Comparison of ENCODE assay signal across 8 mouse cellular contexts in the genomic region with DNA sequence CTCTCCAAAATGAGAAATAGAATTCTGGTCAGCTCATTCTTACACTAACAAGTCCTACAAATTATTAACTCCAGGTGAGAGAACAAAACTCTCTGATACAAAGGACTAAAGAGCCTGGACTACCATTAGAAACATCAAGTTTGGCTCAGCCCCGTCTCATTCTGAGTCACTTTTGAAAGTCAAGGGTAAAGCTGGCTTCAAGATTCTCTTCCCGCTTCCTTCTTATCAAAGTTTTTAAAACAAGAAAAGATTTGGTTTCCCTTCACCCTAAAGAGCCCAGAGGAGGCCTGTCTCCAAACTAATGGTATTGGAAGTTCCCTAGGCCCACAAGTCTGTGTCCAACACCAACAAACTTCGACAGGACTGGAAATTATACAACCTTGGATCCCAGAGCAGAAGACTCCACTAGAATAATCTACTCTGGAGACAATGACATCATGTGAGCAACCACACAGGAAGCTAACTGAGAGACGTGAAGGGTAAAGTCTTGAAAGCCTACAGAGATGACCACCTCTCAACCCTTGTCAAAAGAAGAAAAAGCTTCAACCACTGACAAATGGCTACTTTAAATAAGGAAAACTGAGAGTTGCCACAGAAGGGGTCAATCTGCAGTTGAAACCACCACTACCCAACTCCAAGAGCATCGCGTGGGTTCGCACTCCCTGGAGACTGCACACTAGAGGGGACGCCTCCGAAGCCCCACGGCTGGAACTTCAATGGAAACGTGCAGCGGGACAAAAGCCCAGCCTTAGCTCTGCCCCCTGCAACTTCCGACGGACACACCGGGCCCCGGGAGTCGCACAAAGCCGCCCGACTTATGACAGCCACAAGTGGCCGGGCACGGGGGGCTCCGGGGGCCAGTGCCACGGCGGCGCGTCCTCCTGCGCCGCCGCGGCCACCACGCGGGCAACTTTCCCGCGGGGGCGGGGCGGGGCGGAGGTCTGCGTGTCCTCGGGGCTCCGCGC. TPM values are rescaled to one million over a fixed set of nuclear protein-coding genes. Genes with fewer than 3 reads are reported as not detected.
DNase-seq lines count a peak whose midpoint lies in the region; ATAC-seq lines count a peak whose summit lies in the region.

No protein-coding gene starts in this region.

- H3K4me3 ChIP-seq in forebrain, embryonic 11.5 days (ENCODE audit: low read depth, low read length): peak overlapping the region; percentile 87
- peak overlapping the region; percentile 78 for H3K4me3 ChIP-seq in limb, embryonic 12.5 days (replicated peaks)
- peak overlapping the region; percentile 78 for H3K4me3 ChIP-seq in neural tube, embryonic 15.5 days (replicated peaks)

- no peaks in the 10 kb centered on the region for H3K9me3 ChIP-seq in forebrain, embryonic 11.5 days (ENCODE audit: control insufficient read depth, low read length)
- peaks cover 13% of the 10 kb centered on the region for H3K9me3 ChIP-seq in limb, embryonic 12.5 days
- H3K9me3 ChIP-seq in neural tube, embryonic 15.5 days (replicated peaks): no peaks in the 10 kb centered on the region; the same call in 1 of the 2 replicates

- peak; percentile 56 for ATAC-seq in CD4-positive, CD25-positive, alpha-beta regulatory T cell, adult 4 months
- peak; percentile 37 for ATAC-seq in forebrain, embryonic 11.5 days (replicated peaks; ENCODE audit: low FRiP score)
- ATAC-seq in limb, embryonic 12.5 days (ENCODE audit: insufficient number of reproducible peaks, insufficient read depth, low FRiP score, low TSS enrichment, low read depth): no peak
- ATAC-seq in neural tube, embryonic 15.5 days (ENCODE audit: low FRiP score): peak; percentile 34

- H3K27me3 ChIP-seq in forebrain, embryonic 11.5 days (ENCODE audit: control insufficient read depth, insufficient read depth, low read length): no peaks in the 10 kb centered on the region
- H3K27me3 ChIP-seq in limb, embryonic 12.5 days: no peaks in the 10 kb centered on the region
- H3K27me3 ChIP-seq in neural tube, embryonic 15.5 days (replicated peaks): no peaks in the 10 kb centered on the region

- 11% methylated on average over 40 of the region's 41 CpGs for WGBS in forebrain, embryonic 11.5 days
- 36% methylated on average over 41 of the region's 41 CpGs for WGBS in limb, embryonic 12.5 days
- 14% methylated on average over 40 of the region's 41 CpGs for WGBS in neural tube, embryonic 15.5 days

- H3K4me1 ChIP-seq in forebrain, embryonic 11.5 days (replicated peaks; ENCODE audit: control insufficient read depth, insufficient read depth, low read length): peaks cover 7% of the 10 kb centered on the region; the same call in 1 of the 2 replicates
- H3K4me1 ChIP-seq in limb, embryonic 12.5 days (replicated peaks): peaks cover 36% of the 10 kb centered on the region
- H3K4me1 ChIP-seq in neural tube, embryonic 15.5 days: peaks cover 32% of the 10 kb centered on the region

- peak; percentile 26 for DNase-seq in embryo, embryonic 10 days (ENCODE audit: low spot score)
- DNase-seq in embryo, embryonic 10.5 days (ENCODE audit: low spot score): no peak
- peak; percentile 65 for DNase-seq in forebrain, embryonic 11.5 days (ENCODE audit: low spot score)
- DNase-seq in thymus, postnatal 36 days: no peak
- DNase-seq in spleen, postnatal 10 days (ENCODE audit: low spot score in 2 of 2): no peak

- no peaks in the 10 kb centered on the region for H3K36me3 ChIP-seq in forebrain, embryonic 11.5 days (ENCODE audit: control insufficient read depth, insufficient read depth, low read length)
- peaks cover 58% of the 10 kb centered on the region for H3K36me3 ChIP-seq in limb, embryonic 12.5 days
- H3K36me3 ChIP-seq in neural tube, embryonic 15.5 days: no peaks in the 10 kb centered on the region

- peak overlapping the region; percentile 87 for H3K9ac ChIP-seq in forebrain, embryonic 11.5 days (ENCODE audit: low read length)
- peak overlapping the region; percentile 92 for H3K9ac ChIP-seq in limb, embryonic 12.5 days (replicated peaks)
- H3K9ac ChIP-seq in neural tube, embryonic 15.5 days (replicated peaks): peak overlapping the region; percentile 77

- H3K27ac ChIP-seq in forebrain, embryonic 11.5 days (ENCODE audit: low read depth, low read length): no peak overlapping the region; the same call in 1 of the 2 replicates
- H3K27ac ChIP-seq in limb, embryonic 12.5 days: peak overlapping the region; percentile 87
- peak overlapping the region; percentile 80 for H3K27ac ChIP-seq in neural tube, embryonic 15.5 days (replicated peaks)

- peak overlapping the region; percentile 88 for H3K4me2 ChIP-seq in forebrain, embryonic 11.5 days (ENCODE audit: low read depth, low read length, severe bottlenecking)
- H3K4me2 ChIP-seq in limb, embryonic 12.5 days: peak overlapping the region; percentile 57
- peak overlapping the region; percentile 68 for H3K4me2 ChIP-seq in neural tube, embryonic 15.5 days

RNA-seq across cellular contexts. Expression of gene Igf2r, which starts 0.8 kb away (rescaled TPM):
- 10 to 100 TPM; 45.2 to 46.1 TPM for polyA plus RNA-seq in CD4-positive, CD25-positive, alpha-beta regulatory T cell, adult 4 months (2017; shearing (Covaris generic))
- polyA plus RNA-seq in forebrain, embryonic 11.5 days (2014; fragmentation: Nextera tagmentation; extraction: Ambion mirVana): 21.0 and 21.7 TPM in 2 replicates
- 43.1 and 48.1 TPM in 2 replicates for polyA plus RNA-seq in limb, embryonic 12.5 days (2016; fragmentation: Nextera tagmentation; extraction: Ambion mirVana)
- 10.1 and 12.6 TPM in 2 replicates for polyA plus RNA-seq in neural tube, embryonic 15.5 days (2015; fragmentation: Nextera tagmentation; extraction: Ambion mirVana)

Comparison
In these comparisons a context has a peak if more than half of its experiments do, and no peak if none do; other contexts are left out.
1. DNase-seq: peak in embryo, embryonic 10 days (single experiment) and forebrain, embryonic 11.5 days (single experiment); none in embryo, embryonic 10.5 days (single experiment), thymus, postnatal 36 days (0 of 2) and spleen, postnatal 10 days (0 of 2).
2. Peak in every context shown above with its lines, with median percentiles within 50 percentile points of each other: H3K4me2 ChIP-seq, H3K4me3 ChIP-seq and H3K9ac ChIP-seq.